8 mouse cellular contexts compared by ENCODE assay signal in the genomic region with DNA sequence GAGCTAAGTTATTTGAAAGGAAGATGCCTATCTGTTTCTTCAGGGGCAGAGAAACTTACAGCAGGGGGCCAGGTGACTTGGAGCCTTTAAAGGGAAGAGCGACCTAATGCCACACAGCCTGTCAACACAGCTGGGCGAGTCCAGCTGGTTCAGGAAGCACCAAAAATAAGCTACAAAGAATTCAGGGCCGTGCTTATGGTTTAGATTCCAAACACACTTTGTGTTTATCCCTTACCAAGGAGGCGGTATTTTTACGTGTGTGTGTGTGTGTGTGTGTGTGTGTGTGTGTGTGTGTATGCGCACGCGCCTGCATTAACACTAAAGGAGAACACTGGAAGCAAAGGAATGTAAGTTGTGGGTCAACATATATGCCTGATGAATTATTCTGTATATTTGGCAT. TPM values are rescaled to one million over a fixed set of nuclear protein-coding genes. Genes with fewer than 3 reads are reported as not detected.
DNase-seq lines count a peak whose midpoint lies in the region; ATAC-seq and TF ChIP-seq lines count a peak whose summit lies in the region.

No protein-coding gene starts in this region.

- no peak for TF ChIP-seq EP300 in heart, adult 2 months (IDR thresholded peaks at IDR 0.05; ENCODE audit: insufficient read depth, low read depth, low read length)

- DNase-seq in heart, adult 2 months: peak in 1 of 2 experiments; percentile 29
- no peak for DNase-seq in heart, adult 8-10 months (ENCODE audit: low spot score)
- DNase-seq in lung, embryonic 14.5 days: peak; percentile 70
- DNase-seq in right cerebral cortex, postnatal 4 days: peak; percentile 29

- H3K4me3 ChIP-seq in heart, adult 2 months: peak overlapping the region; percentile 88
- peak overlapping the region; percentile 95 for H3K4me3 ChIP-seq in E14TG2a.4 (replicated peaks; ENCODE audit: low read length)
- peak overlapping the region; percentile 96 for H3K4me3 ChIP-seq in embryonic fibroblast, embryonic 13.5 days (ENCODE audit: insufficient read depth, low read length)
- H3K4me3 ChIP-seq in intestine, postnatal 0 days (ENCODE audit: low read depth, low read length): peak overlapping the region; percentile 61
- H3K4me3 ChIP-seq in lung, embryonic 14.5 days (ENCODE audit: low read depth, low read length): peak overlapping the region; percentile 59

- peak overlapping the region; percentile 98 for H3K27ac ChIP-seq in heart, adult 2 months
- H3K27ac ChIP-seq in embryonic fibroblast, embryonic 13.5 days (ENCODE audit: insufficient read depth, low read length): peak overlapping the region; percentile 49
- peak overlapping the region; percentile 46; the same call in 1 of the 2 replicates for H3K27ac ChIP-seq in intestine, postnatal 0 days (ENCODE audit: low read depth, low read length)
- peak overlapping the region; percentile 98 for H3K27ac ChIP-seq in lung, embryonic 14.5 days (ENCODE audit: low read depth)

- intact Hi-C loops in heart, adult 2 months (cut with DNase I): loop anchor here (5.0 kb wide), 2 partner anchors 48 to 63 kb away; partner anchors contain the start of genes Gabpb2 and Mllt11

- WGBS in heart, adult 2 months: 19% methylated on average over 8 of the region's 8 CpGs
- 6% methylated on average over 8 of the region's 8 CpGs for WGBS in intestine, postnatal 0 days
- 9% methylated on average over 8 of the region's 8 CpGs for WGBS in lung, embryonic 14.5 days

- peak overlapping the region; percentile 85 for H3K4me2 ChIP-seq in intestine, postnatal 0 days (replicated peaks; ENCODE audit: low read depth)
- peak overlapping the region; percentile 75 for H3K4me2 ChIP-seq in lung, embryonic 14.5 days

- no peak for TF ChIP-seq CTCF in heart, adult 2 months (IDR thresholded peaks at IDR 0.05)
- no peak for TF ChIP-seq CTCF in E14TG2a.4 (conservative IDR thresholded peaks at IDR 0.05; ENCODE audit: low read length)
- no peak for TF ChIP-seq CTCF in embryonic fibroblast, embryonic 13.5 days (IDR thresholded peaks at IDR 0.05; ENCODE audit: borderline replicate concordance, insufficient read depth, low read length)
- TF ChIP-seq CTCF in intestine, postnatal 0 days (IDR thresholded peaks at IDR 0.05; ENCODE audit: low read depth): no peak
- no peak for TF ChIP-seq CTCF in lung, embryonic 14.5 days (IDR thresholded peaks at IDR 0.05; ENCODE audit: low read depth)

- TF ChIP-seq POLR2A in heart, adult 2 months (IDR thresholded peaks at IDR 0.05; ENCODE audit: insufficient read depth, low read depth, low read length): no peak
- TF ChIP-seq POLR2A in embryonic fibroblast, embryonic 13.5 days (IDR thresholded peaks at IDR 0.05; ENCODE audit: low read depth, low read length): 0 out of 2 replicates have a peak, but pooled peaks have one; percentile 20

- no peaks in the 10 kb centered on the region for H3K79me2 ChIP-seq in heart, adult 2 months (replicated peaks; ENCODE audit: control insufficient read depth, insufficient read depth, low read length)

- ATAC-seq in intestine, postnatal 0 days: no peak
- no peak for ATAC-seq in lung, embryonic 14.5 days (ENCODE audit: insufficient read depth)
- no peak for ATAC-seq in megakaryocyte-erythroid progenitor cell, adult 5-6 weeks (replicated peaks; ENCODE audit: low FRiP score, low TSS enrichment, poor library complexity, severe bottlenecking)

- no peaks in the 10 kb centered on the region for H3K27me3 ChIP-seq in heart, adult 2 months (ENCODE audit: control insufficient read depth, insufficient read depth, low read length)
- H3K27me3 ChIP-seq in E14TG2a.4 (ENCODE audit: insufficient read depth, low read length): no peaks in the 10 kb centered on the region
- no peaks in the 10 kb centered on the region for H3K27me3 ChIP-seq in intestine, postnatal 0 days (replicated peaks; ENCODE audit: control insufficient read depth, insufficient read depth, low read length)
- no peaks in the 10 kb centered on the region for H3K27me3 ChIP-seq in lung, embryonic 14.5 days (ENCODE audit: insufficient read depth, low read length)

- no peak overlapping the region for H3K9ac ChIP-seq in heart, adult 2 months (ENCODE audit: low read depth, low read length)
- peak overlapping the region; percentile 72 for H3K9ac ChIP-seq in intestine, postnatal 0 days (ENCODE audit: low read depth, low read length)
- peak overlapping the region; percentile 69 for H3K9ac ChIP-seq in lung, embryonic 14.5 days

- peaks cover 2% of the 10 kb centered on the region for H3K4me1 ChIP-seq in heart, adult 2 months (ENCODE audit: control insufficient read depth, insufficient read depth, low read length)
- peaks cover 77% of the 10 kb centered on the region for H3K4me1 ChIP-seq in E14TG2a.4 (replicated peaks; ENCODE audit: low read depth, low read length)
- no peaks in the 10 kb centered on the region; the same call in 1 of the 2 replicates for H3K4me1 ChIP-seq in embryonic fibroblast, embryonic 13.5 days (ENCODE audit: control insufficient read depth, insufficient read depth, low read length)
- H3K4me1 ChIP-seq in intestine, postnatal 0 days (replicated peaks; ENCODE audit: control insufficient read depth, insufficient read depth, low read length): peaks cover 11% of the 10 kb centered on the region
- H3K4me1 ChIP-seq in lung, embryonic 14.5 days (ENCODE audit: insufficient read depth): peaks cover 5% of the 10 kb centered on the region; the same call in 1 of the 2 replicates

- H3K9me3 ChIP-seq in E14TG2a.4 (ENCODE audit: low read length): no peaks in the 10 kb centered on the region
- no peaks in the 10 kb centered on the region for H3K9me3 ChIP-seq in intestine, postnatal 0 days (ENCODE audit: control insufficient read depth)
- H3K9me3 ChIP-seq in lung, embryonic 14.5 days (ENCODE audit: low read depth, low read length): no peaks in the 10 kb centered on the region

- no peaks in the 10 kb centered on the region for H3K36me3 ChIP-seq in heart, adult 2 months (ENCODE audit: control insufficient read depth, insufficient read depth, low read length)
- H3K36me3 ChIP-seq in E14TG2a.4 (ENCODE audit: insufficient read depth, low read length): peaks cover 20% of the 10 kb centered on the region
- no peaks in the 10 kb centered on the region for H3K36me3 ChIP-seq in intestine, postnatal 0 days (ENCODE audit: control insufficient read depth, insufficient read depth)
- 0 out of 2 replicates have a peak, but pooled peaks cover 6% of the 10 kb centered on the region for H3K36me3 ChIP-seq in lung, embryonic 14.5 days (ENCODE audit: insufficient read depth)

RNA-seq across cellular contexts. Expression of gene Mindy1, which starts 0.4 kb away (rescaled TPM):
- total RNA-seq in heart, adult 2 months (2021): 10 to 100 TPM; 17.5 to 21.3 TPM
- 32.2 and 36.9 TPM in 2 replicates for polyA plus RNA-seq in heart, adult 2 months (2012; rRNA removed)
- 10 to 100 TPM; 19.5 to 23.8 (median 21.3) TPM for total RNA-seq in heart, adult 8-10 months (2022)
- polyA plus RNA-seq in embryonic fibroblast, embryonic 13.5 days (2011; ENCODE audit: insufficient read length, low read depth, missing spikeins): 25.5 and 26.9 TPM in 2 replicates
- polyA plus RNA-seq in intestine, postnatal 0 days (2015; fragmentation: Nextera tagmentation; extraction: Ambion mirVana): 36.4 and 38.0 TPM in 2 replicates
- 36.5 and 40.0 TPM in 2 replicates for polyA plus RNA-seq in lung, embryonic 14.5 days (2014; fragmentation: Nextera tagmentation; extraction: Ambion mirVana)
- total RNA-seq in megakaryocyte-erythroid progenitor cell, adult 5-6 weeks (2014; fragmentation: Nextera tagmentation): 36.8 and 46.9 TPM in 2 replicates
- total RNA-seq in megakaryocyte-erythroid progenitor cell, adult 5-6 weeks (2017): 37.5 and 45.3 TPM in 2 replicates

RNA-seq across cellular contexts. Expression of gene Prune1, which starts 1.1 kb away (rescaled TPM):
- 10 to 100 TPM; 23.4 to 26.1 TPM for total RNA-seq in heart, adult 2 months (2021)
- 28.4 and 45.8 TPM in 2 replicates for polyA plus RNA-seq in heart, adult 2 months (2012; rRNA removed)
- 10 to 100 TPM; 26.3 to 27.9 (median 27.2) TPM for total RNA-seq in heart, adult 8-10 months (2022)
- 22.2 and 22.9 TPM in 2 replicates for polyA plus RNA-seq in embryonic fibroblast, embryonic 13.5 days (2011; ENCODE audit: insufficient read length, low read depth, missing spikeins)
- 9.2 and 10.1 TPM in 2 replicates for polyA plus RNA-seq in intestine, postnatal 0 days (2015; fragmentation: Nextera tagmentation; extraction: Ambion mirVana)
- 20.0 and 23.5 TPM in 2 replicates for polyA plus RNA-seq in lung, embryonic 14.5 days (2014; fragmentation: Nextera tagmentation; extraction: Ambion mirVana)
- total RNA-seq in megakaryocyte-erythroid progenitor cell, adult 5-6 weeks (2014; fragmentation: Nextera tagmentation): 20.2 and 24.8 TPM in 2 replicates
- 10.1 and 14.6 TPM in 2 replicates for total RNA-seq in megakaryocyte-erythroid progenitor cell, adult 5-6 weeks (2017)

RNA-seq across cellular contexts. Expression of gene Anxa9, which starts 26.2 kb away (rescaled TPM):
- under 1 TPM; 0.59 to 0.68 TPM for total RNA-seq in heart, adult 2 months (2021)
- 1.1 and 1.6 TPM in 2 replicates for polyA plus RNA-seq in heart, adult 2 months (2012; rRNA removed)
- 1 to 10 TPM in 1 of 4 experiments, under 1 TPM in 2, not detected in 1; 0.52 to 1.5 (median 0.66) TPM for total RNA-seq in heart, adult 8-10 months (2022)
- 0.79 and 1.2 TPM in 2 replicates for polyA plus RNA-seq in embryonic fibroblast, embryonic 13.5 days (2011; ENCODE audit: insufficient read length, low read depth, missing spikeins)
- polyA plus RNA-seq in intestine, postnatal 0 days (2015; fragmentation: Nextera tagmentation; extraction: Ambion mirVana): 2.0 and 2.3 TPM in 2 replicates
- polyA plus RNA-seq in lung, embryonic 14.5 days (2014; fragmentation: Nextera tagmentation; extraction: Ambion mirVana): 1.8 and 2.0 TPM in 2 replicates
- 25.5 and 35.5 TPM in 2 replicates for total RNA-seq in megakaryocyte-erythroid progenitor cell, adult 5-6 weeks (2014; fragmentation: Nextera tagmentation)
- total RNA-seq in megakaryocyte-erythroid progenitor cell, adult 5-6 weeks (2017): 15.6 and 16.7 TPM in 2 replicates

RNA-seq across cellular contexts. Expression of gene Bnipl, which starts 29.8 kb away (rescaled TPM):
- not detected for total RNA-seq in heart, adult 2 months (2021)
- polyA plus RNA-seq in heart, adult 2 months (2012; rRNA removed): 0.12 and 0.25 TPM in 2 replicates
- not detected for total RNA-seq in heart, adult 8-10 months (2022)
- not detected in 2 replicates for polyA plus RNA-seq in embryonic fibroblast, embryonic 13.5 days (2011; ENCODE audit: insufficient read length, low read depth, missing spikeins)
- polyA plus RNA-seq in intestine, postnatal 0 days (2015; fragmentation: Nextera tagmentation; extraction: Ambion mirVana): not detected in 2 replicates
- polyA plus RNA-seq in lung, embryonic 14.5 days (2014; fragmentation: Nextera tagmentation; extraction: Ambion mirVana): 5.0 and 6.1 TPM in 2 replicates
- total RNA-seq in megakaryocyte-erythroid progenitor cell, adult 5-6 weeks (2014; fragmentation: Nextera tagmentation): not detected in 2 replicates
- total RNA-seq in megakaryocyte-erythroid progenitor cell, adult 5-6 weeks (2017): not detected in 2 replicates

RNA-seq across cellular contexts. Expression of gene Cers2, which starts 33.8 kb away (rescaled TPM):
- total RNA-seq in heart, adult 2 months (2021): 10 to 100 TPM; 35.3 to 39.3 TPM
- 65.6 and 69.1 TPM in 2 replicates for polyA plus RNA-seq in heart, adult 2 months (2012; rRNA removed)
- 10 to 100 TPM; 30.6 to 35.5 (median 33.4) TPM for total RNA-seq in heart, adult 8-10 months (2022)
- polyA plus RNA-seq in embryonic fibroblast, embryonic 13.5 days (2011; ENCODE audit: insufficient read length, low read depth, missing spikeins): 159 and 178 TPM in 2 replicates
- 109 and 120 TPM in 2 replicates for polyA plus RNA-seq in intestine, postnatal 0 days (2015; fragmentation: Nextera tagmentation; extraction: Ambion mirVana)
- polyA plus RNA-seq in lung, embryonic 14.5 days (2014; fragmentation: Nextera tagmentation; extraction: Ambion mirVana): 170 and 185 TPM in 2 replicates
- total RNA-seq in megakaryocyte-erythroid progenitor cell, adult 5-6 weeks (2014; fragmentation: Nextera tagmentation): 199 and 268 TPM in 2 replicates
- total RNA-seq in megakaryocyte-erythroid progenitor cell, adult 5-6 weeks (2017): 118 and 125 TPM in 2 replicates

Comparison
In these comparisons a context has a peak if more than half of its experiments do, and no peak if none do; other contexts are left out.
1. H3K27ac ChIP-seq: peak in every context shown above with its lines; median percentile 98 in heart, adult 2 months; 98 in lung, embryonic 14.5 days; 49 in embryonic fibroblast, embryonic 13.5 days; 46 in intestine, postnatal 0 days.